Mouse (Mus musculus) urinary bladder, adult 2 months (tissue): ENCODE measurements around the gene Ccl24. TPM values are rescaled to one million over a fixed set of nuclear protein-coding genes. Genes with fewer than 3 reads are reported as not detected.
"Not testable (repeated sequence)": the region's sequence is repeated elsewhere in the genome, so short reads cannot be mapped to it uniquely, and the experiment has no call there.

Experiments used
- DNase-seq: peaks from one replicate; pipeline ENCODE4 v3.0.0; 2022; ENCODE audit warnings: low spot score
- polyA plus RNA-seq: library from polyadenylated mRNA; depleted of rRNA; stranded (reverse); fragments of >200 nt; gene quantifications from 2 replicates; pipeline ENCODE4 v1.2.3, GENCODE M21; 2012; rRNA removed

Ccl24 gene
- 12.1 and 16.2 TPM in 2 replicates for polyA plus RNA-seq

GRCm38 (mm10) chr5:135573006-135573405 is at the start of gene Ccl24:
TSS of gene Ccl24 (minus strand) at chr5:135573049.
- no peak for DNase-seq

DNA sequence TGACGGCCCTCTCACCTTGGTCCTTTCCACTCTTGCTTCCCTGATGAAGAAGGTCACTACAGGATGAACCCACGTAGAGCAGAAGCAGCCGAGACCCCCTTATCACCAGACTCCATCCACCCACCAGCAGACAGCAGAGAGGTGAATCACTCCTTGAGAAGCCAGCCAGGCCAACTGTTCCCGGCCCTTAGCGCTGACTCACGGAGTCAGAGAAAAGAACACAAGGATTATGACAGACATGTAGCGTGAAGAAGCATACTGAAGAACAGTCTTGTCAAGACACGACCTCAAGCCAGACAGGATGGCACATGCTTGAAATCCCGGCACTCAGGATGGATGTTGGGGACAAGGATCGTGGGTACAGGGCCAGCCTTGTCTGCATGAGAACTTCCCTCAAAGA is 48.9 kb upstream of the Ccl24 start:
- no peak for DNase-seq

GRCm38 (mm10) chr5:135620526-135620925 is 47.7 kb upstream of the Ccl24 start:
- DNase-seq = no peak

GRCm38 (mm10) chr5:135619741-135620140 is 46.9 kb upstream of the Ccl24 start:
- not testable (repeated sequence) for DNase-seq

GRCm38 (mm10) chr5:135609794-135610193 is 36.9 kb upstream of the Ccl24 start:
- no peak for DNase-seq

DNA sequence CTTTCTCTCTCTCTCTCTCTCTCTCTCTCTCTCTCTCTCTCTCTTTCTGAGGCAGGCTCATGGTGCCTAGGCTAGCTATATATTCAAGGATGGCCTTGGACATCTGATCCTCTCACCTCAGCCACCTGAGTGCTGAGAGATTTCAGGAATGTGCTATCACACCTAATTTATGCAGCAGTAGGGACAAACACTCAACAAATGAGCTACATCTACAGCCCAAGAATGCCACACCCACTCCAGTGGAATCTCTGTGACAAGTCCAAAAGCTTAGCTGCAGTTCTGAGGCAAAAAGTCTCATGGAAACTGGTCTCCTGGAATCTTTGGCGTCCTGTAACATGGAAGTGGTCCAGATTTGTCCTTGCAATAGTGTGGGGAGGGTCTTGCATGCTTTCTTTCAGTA is 34.7 kb upstream of the Ccl24 start:
- no peak for DNase-seq

DNA sequence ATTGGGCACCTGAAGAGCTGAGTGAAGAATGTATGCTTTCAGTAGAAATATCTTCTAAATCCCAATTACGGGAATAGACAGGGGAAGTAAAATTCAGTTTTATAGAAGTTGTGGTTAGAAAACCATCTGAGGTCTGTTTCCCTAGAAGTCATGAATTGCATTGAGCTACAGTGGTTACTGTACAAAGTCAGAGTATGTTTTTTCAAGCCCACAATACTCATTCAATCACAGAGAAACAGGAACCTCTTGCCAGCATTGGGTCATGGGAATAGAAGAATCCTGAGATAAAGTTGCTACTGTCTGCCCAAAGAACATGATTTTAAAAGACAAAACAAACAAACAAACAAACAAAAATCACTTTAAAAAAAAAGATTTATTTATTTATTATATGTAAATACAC is 33.9 kb upstream of the Ccl24 start:
- not testable (repeated sequence) for DNase-seq

GRCm38 (mm10) chr5:135604643-135605042 is 31.8 kb upstream of the Ccl24 start:
- not testable (repeated sequence) for DNase-seq

GRCm38 (mm10) chr5:135589996-135590784 is 17.3 kb upstream of the Ccl24 start:
- no peak for DNase-seq

- no peak for DNase-seq
Observed at GRCm38 (mm10) chr5:135587764-135588163, 14.9 kb upstream of the Ccl24 start.

- DNase-seq = no peak
Observed at GRCm38 (mm10) chr5:135585691-135586090, 12.8 kb upstream of the Ccl24 start.

GRCm38 (mm10) chr5:135582330-135582729 is 9.5 kb upstream of the Ccl24 start:
- no peak for DNase-seq

DNA sequence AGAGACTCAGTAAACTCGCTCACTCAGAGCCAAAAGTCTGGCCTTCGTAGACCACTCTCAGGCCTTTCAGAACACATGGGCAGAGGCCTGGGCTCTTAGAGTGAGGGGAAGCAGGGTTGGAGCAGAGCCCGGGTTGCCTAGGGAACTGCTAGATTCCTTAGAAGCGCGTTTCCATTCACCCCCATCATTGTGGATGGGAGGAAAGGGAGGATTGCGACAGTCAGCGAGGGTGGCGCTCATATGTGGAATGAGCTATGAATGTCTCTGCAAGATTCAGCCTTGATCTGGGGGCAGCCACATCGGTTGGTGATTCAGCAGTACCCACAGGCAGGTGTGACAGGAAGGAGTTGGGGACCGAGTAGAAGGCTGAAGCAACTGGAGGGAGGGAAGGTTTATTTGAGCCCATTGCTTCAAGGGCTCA is 6.5 kb upstream of the Ccl24 start:
- DNase-seq = no peak

GRCm38 (mm10) chr5:135576055-135576454 is 3.2 kb upstream of the Ccl24 start:
- DNase-seq = no peak

DNA sequence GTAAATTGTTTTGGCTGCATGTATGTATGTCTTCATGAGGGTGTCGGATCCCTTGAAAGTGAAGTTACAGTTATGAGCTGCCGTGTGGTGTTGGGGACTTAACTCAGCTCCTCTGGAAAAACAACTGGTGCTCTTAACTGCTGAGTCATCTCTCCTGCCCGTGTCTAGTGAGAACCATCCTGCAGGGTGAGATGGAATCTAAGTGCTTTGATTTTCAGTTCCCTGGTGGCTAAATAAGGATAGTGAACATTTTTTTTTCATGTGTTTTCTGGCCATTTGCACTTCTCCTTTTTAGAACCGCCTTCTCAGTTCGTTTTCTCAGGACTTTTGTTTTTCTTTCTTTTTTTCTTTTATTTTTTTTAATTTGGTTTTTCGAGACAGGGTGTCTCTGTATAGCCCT is 4.2 kb downstream of the Ccl24 start:
- DNase-seq = no peak

- DNase-seq = no peak
Observed at GRCm38 (mm10) chr5:135567556-135568265, 5.1 kb downstream of the Ccl24 start.

DNA sequence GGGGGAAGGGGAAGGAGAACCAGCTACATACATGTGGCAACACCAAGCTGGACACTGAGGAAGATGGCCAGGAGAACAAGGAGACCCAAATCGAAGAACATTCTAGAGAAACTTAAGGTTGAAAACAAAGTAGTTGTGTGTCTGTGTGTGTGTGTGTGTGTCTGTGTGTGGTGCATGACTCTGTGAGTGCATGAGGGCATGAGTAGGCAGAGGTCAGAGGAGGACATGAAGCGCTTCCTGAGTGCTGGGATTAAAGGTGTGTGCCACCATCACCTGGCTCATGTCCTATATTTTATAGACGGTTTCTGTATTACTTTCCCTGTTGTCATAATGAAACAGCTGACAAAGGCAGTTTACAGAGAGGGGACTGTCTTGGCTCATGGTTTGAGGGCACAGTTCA is 9.4 kb downstream of the Ccl24 start, which contains the start of gene Ccl26:
Ccl26 (minus strand) TSS at position 101 of the 400 bp plus-strand sequence.
- no peak for DNase-seq

- no peak for DNase-seq
Observed at GRCm38 (mm10) chr5:135557671-135558070, 15.2 kb downstream of the Ccl24 start.

DNA sequence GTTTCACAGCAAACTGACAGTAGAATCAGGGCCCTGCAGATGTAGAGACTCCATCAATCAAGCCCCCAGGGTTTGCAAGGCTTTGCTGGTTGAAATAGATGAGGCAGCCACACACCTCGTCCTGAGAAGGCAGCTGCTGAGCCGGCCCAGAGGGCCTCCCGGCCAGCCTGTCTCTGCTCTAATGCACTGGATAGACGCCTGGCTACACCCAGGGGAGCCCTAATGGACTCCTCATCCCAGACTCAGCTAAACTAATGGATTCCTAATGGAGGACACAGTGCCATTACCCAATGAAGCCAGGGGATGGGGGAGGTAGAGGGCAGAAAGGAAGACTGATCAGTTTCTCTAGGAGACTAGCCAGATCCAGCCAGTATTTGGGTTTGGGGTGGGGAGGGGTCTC is 15.8 kb downstream of the Ccl24 start:
- DNase-seq = no peak

GRCm38 (mm10) chr5:135556259-135556658 is 16.6 kb downstream of the Ccl24 start:
- no peak for DNase-seq

DNA sequence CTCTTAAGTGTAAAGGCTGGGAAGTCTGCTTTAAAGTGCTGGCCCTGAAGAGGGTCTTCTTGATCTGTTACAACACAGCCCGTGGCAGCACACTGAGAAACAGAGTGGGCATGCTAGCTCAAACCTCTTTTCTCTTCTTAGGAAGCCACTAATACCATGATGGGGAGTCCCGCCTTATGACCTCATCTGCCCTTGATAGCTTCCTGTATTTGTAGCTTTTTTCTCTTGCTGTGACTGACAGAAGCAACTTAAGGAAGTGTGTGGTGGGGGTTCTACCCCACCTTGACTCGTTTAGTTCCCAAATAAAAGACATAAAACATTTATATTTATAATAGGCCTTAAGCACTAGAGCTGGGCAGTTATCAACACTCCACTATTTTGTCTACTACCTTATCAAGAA is 21.3 kb downstream of the Ccl24 start:
- DNase-seq = no peak

GRCm38 (mm10) chr5:135550910-135551309 is 21.9 kb downstream of the Ccl24 start:
- no peak for DNase-seq

DNA sequence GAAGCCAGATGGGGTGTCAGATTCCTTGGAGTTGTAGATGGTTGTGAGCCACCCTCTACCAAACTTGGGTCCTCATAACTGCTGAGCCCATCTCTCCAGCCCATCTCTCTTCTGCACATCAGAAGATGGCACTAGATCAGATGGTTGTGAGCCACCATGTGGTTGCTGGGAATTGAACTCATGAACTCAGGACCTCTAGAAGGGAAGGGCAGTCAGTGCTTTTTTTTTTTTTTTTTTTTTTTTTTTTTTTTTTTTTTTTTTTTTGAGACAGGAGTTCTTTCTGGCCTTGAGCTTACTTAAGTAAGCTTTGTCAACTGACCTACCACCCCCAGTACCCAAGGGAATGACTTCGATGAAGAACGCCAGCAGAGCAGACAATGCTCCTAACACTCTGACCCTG is 24.9 kb downstream of the Ccl24 start:
- DNase-seq = no peak
